Mouse (Mus musculus): ENCODE measurements around the gene Kcnab1. TPM values are rescaled to one million over a fixed set of nuclear protein-coding genes. Genes with fewer than 3 reads are reported as not detected.
"Not testable (repeated sequence)": the region's sequence is repeated elsewhere in the genome, so short reads cannot be mapped to it uniquely, and the experiment has no call there.

The Kcnab1 gene
- polyA plus RNA-seq, 1 experiment from 2014 or later: 3.1 TPM

- Histone ChIP-seq H3K27ac (ENCODE audit: low read depth) (no peak overlapping the region), H3K4me3 (ENCODE audit: low read depth, low read length) (no peak overlapping the region), H3K4me1 (ENCODE audit: insufficient read depth) (no peaks in the 10 kb centered on the region), H3K36me3 (ENCODE audit: insufficient read depth) (peaks cover 91% of the 10 kb centered on the region), H3K9me3 (ENCODE audit: low read depth, low read length) (no peaks in the 10 kb centered on the region), H3K9ac (no peak overlapping the region), H3K27me3 (ENCODE audit: insufficient read depth, low read length) (no peaks in the 10 kb centered on the region), H3K4me2 (no peak overlapping the region)
- no peak for ATAC-seq (ENCODE audit: insufficient read depth)
- no peak for TF ChIP-seq CTCF (IDR thresholded peaks at IDR 0.05; ENCODE audit: low read depth)
- no peak for DNase-seq
These were observed 276.6 kb downstream of the Kcnab1 start for GRCm38 (mm10) chr3:65385771-65386170.

- DNase-seq (peak; percentile 34), ATAC-seq (ENCODE audit: insufficient read depth) (no peak)
- H3K4me1 ChIP-seq (ENCODE audit: insufficient read depth): no peaks in the 10 kb centered on the region
- peaks cover 38% of the 10 kb centered on the region for H3K36me3 ChIP-seq (ENCODE audit: insufficient read depth)
- WGBS: 17% methylated on average over 6 of the region's 6 CpGs
- no peaks in the 10 kb centered on the region for H3K27me3 ChIP-seq (ENCODE audit: insufficient read depth, low read length)
- TF ChIP-seq CTCF (IDR thresholded peaks at IDR 0.05; ENCODE audit: low read depth): no peak
- H3K4me2 ChIP-seq: peak overlapping the region; percentile 76
- peak overlapping the region; percentile 92 for H3K9ac ChIP-seq
- peak overlapping the region; percentile 91 for H3K27ac ChIP-seq (ENCODE audit: low read depth)
- no peaks in the 10 kb centered on the region for H3K9me3 ChIP-seq (ENCODE audit: low read depth, low read length)
- H3K4me3 ChIP-seq (ENCODE audit: low read depth, low read length): peak overlapping the region; percentile 88
These were observed 282.1 kb downstream of the Kcnab1 start for GRCm38 (mm10) chr3:65391222-65391783.

- no peaks in the 10 kb centered on the region for H3K4me1 ChIP-seq (ENCODE audit: insufficient read depth)
- no peaks in the 10 kb centered on the region for H3K9me3 ChIP-seq (ENCODE audit: low read depth, low read length)
- H3K4me2 ChIP-seq: peak overlapping the region; percentile 76
- under 1% methylated on average over 37 of the region's 37 CpGs for WGBS
- peak overlapping the region; percentile 92 for H3K9ac ChIP-seq
- peaks cover 32% of the 10 kb centered on the region for H3K36me3 ChIP-seq (ENCODE audit: insufficient read depth)
- peak; percentile 52 for ATAC-seq (ENCODE audit: insufficient read depth)
- H3K27me3 ChIP-seq (ENCODE audit: insufficient read depth, low read length): no peaks in the 10 kb centered on the region
- H3K4me3 ChIP-seq (ENCODE audit: low read depth, low read length): peak overlapping the region; percentile 88
- peak overlapping the region; percentile 91 for H3K27ac ChIP-seq (ENCODE audit: low read depth)
- peak; percentile 19; the same call in 1 of the 2 replicates for TF ChIP-seq CTCF (IDR thresholded peaks at IDR 0.05; ENCODE audit: low read depth)
- DNase-seq: peak; percentile 79
These were observed 282.7 kb downstream of the Kcnab1 start for GRCm38 (mm10) chr3:65391784-65392420.

GRCm38 (mm10) chr3:65392421-65392817 lies 283.2 kb downstream of the Kcnab1 start, which contains the start of gene Ssr3:
Gene Ssr3, minus strand, starts transcription at chr3:65392623.
- H3K27me3 ChIP-seq (ENCODE audit: insufficient read depth, low read length): no peaks in the 10 kb centered on the region
- H3K4me2 ChIP-seq: peak within 1 kb of the TSS; percentile 76
- peak within 1 kb of the TSS; percentile 88 for H3K4me3 ChIP-seq (ENCODE audit: low read depth, low read length)
- WGBS: under 1% methylated on average over 36 of the region's 36 CpGs
- no peaks in the 10 kb centered on the region for H3K4me1 ChIP-seq (ENCODE audit: insufficient read depth)
- H3K27ac ChIP-seq (ENCODE audit: low read depth): peak within 1 kb of the TSS; percentile 91
- ATAC-seq (ENCODE audit: insufficient read depth) (peak; percentile 99), DNase-seq (peak; percentile 99)
- TF ChIP-seq CTCF (IDR thresholded peaks at IDR 0.05; ENCODE audit: low read depth): no peak; the same call in 1 of the 2 replicates
- H3K9ac ChIP-seq: peak within 1 kb of the TSS; percentile 92
- no peaks in the 10 kb centered on the region for H3K9me3 ChIP-seq (ENCODE audit: low read depth, low read length)
- peaks cover 27% of the 10 kb centered on the region for H3K36me3 ChIP-seq (ENCODE audit: insufficient read depth)

- H3K36me3 ChIP-seq (ENCODE audit: insufficient read depth); H3K27me3 ChIP-seq (ENCODE audit: insufficient read depth, low read length); H3K9me3 ChIP-seq (ENCODE audit: low read depth, low read length); H3K4me1 ChIP-seq (ENCODE audit: insufficient read depth); ATAC-seq (ENCODE audit: insufficient read depth); H3K27ac ChIP-seq (ENCODE audit: low read depth); H3K4me3 ChIP-seq (ENCODE audit: low read depth, low read length); H3K9ac ChIP-seq; DNase-seq; H3K4me2 ChIP-seq: not testable (repeated sequence)
- 88% methylated on average over 1 of the region's 1 CpGs for WGBS
These were observed 285.9 kb downstream of the Kcnab1 start for GRCm38 (mm10) chr3:65395111-65395510.

GRCm38 (mm10) chr3:65396835-65397504 lies 287.8 kb downstream of the Kcnab1 start:
- no peak overlapping the region for H3K27ac ChIP-seq (ENCODE audit: low read depth)
- H3K36me3 ChIP-seq (ENCODE audit: insufficient read depth): no peaks in the 10 kb centered on the region
- no peak for TF ChIP-seq CTCF (IDR thresholded peaks at IDR 0.05; ENCODE audit: low read depth)
- H3K4me1 ChIP-seq (ENCODE audit: insufficient read depth): no peaks in the 10 kb centered on the region
- no peak overlapping the region for H3K4me3 ChIP-seq (ENCODE audit: low read depth, low read length)
- ATAC-seq (ENCODE audit: insufficient read depth) (no peak), DNase-seq (no peak)
- H3K4me2 ChIP-seq: no peak overlapping the region
- H3K27me3 ChIP-seq (ENCODE audit: insufficient read depth, low read length): no peaks in the 10 kb centered on the region
- no peak overlapping the region for H3K9ac ChIP-seq
- WGBS: 76% methylated on average over 4 of the region's 4 CpGs
- H3K9me3 ChIP-seq (ENCODE audit: low read depth, low read length): no peaks in the 10 kb centered on the region

- no peak overlapping the region for H3K9ac ChIP-seq
- no peaks in the 10 kb centered on the region for H3K9me3 ChIP-seq (ENCODE audit: low read depth, low read length)
- no peak overlapping the region for H3K4me3 ChIP-seq (ENCODE audit: low read depth, low read length)
- 83% methylated on average over 3 of the region's 3 CpGs for WGBS
- H3K27ac ChIP-seq (ENCODE audit: low read depth): no peak overlapping the region
- ATAC-seq (ENCODE audit: insufficient read depth) (no peak), DNase-seq (no peak)
- no peaks in the 10 kb centered on the region for H3K27me3 ChIP-seq (ENCODE audit: insufficient read depth, low read length)
- no peak overlapping the region for H3K4me2 ChIP-seq
- no peak for TF ChIP-seq CTCF (IDR thresholded peaks at IDR 0.05; ENCODE audit: low read depth)
- no peaks in the 10 kb centered on the region for H3K36me3 ChIP-seq (ENCODE audit: insufficient read depth)
- H3K4me1 ChIP-seq (ENCODE audit: insufficient read depth): no peaks in the 10 kb centered on the region
These were observed 288.4 kb downstream of the Kcnab1 start for GRCm38 (mm10) chr3:65397566-65397965.
